Mouse (Mus musculus) CD8-positive naive resting alpha-beta T cell, adult 2 months (primary cell): ENCODE data around the gene Slc36a3.

Experiments
- DNase-seq, 2 experiments: peaks; one replicate each; pipeline ENCODE4 v3.0.0; 2022; ENCODE audit warnings: low read depth in 2 of 2, low spot score in 2 of 2

Slc36a3 gene

GRCm38 (mm10) chr11:55077331-55078231 lies 73.9 kb downstream of the Slc36a3 start, which contains the start of gene Ccdc69:
Gene Ccdc69, minus strand, starts transcription at chr11:55078131.
- DNase-seq = peak; percentile 56 to 63

GRCm38 (mm10) chr11:55076234-55076633 lies 75.3 kb downstream of the Slc36a3 start:
- no peak for DNase-seq

- no peak for DNase-seq
These were observed 75.9 kb downstream of the Slc36a3 start for GRCm38 (mm10) chr11:55075602-55076001.
